Mouse (Mus musculus) forebrain, embryonic 11.5 days (tissue): ENCODE measurements around the gene Gpr108. TPM values are rescaled to one million over a fixed set of nuclear protein-coding genes. Genes with fewer than 3 reads are reported as not detected.
"Not testable (repeated sequence)": the region's sequence is repeated elsewhere in the genome, so short reads cannot be mapped to it uniquely, and the experiment has no call there.

Experiments
- ATAC-seq: fragments of 200-750 bp; cut with Nextera tagmentation; replicated peaks from 2 replicates; pipeline ENCODE4 v1.8.0; 2017; ENCODE audit warnings: moderate TSS enrichment; ENCODE audit not compliant: low FRiP score
- DNase-seq: peaks from one replicate; pipeline ENCODE4 v3.0.0-alpha.2; 2017; ENCODE audit warnings: low spot score
- H3K27ac ChIP-seq: fragments of 300-500 bp; sonication (generic); 2 replicates; pipeline ENCODE4 v1.5.1; 2014; ENCODE audit warnings: low read depth, low read length
- H3K27me3 ChIP-seq: fragments of 300-500 bp; sonication (generic); 2 replicates; pipeline ENCODE4 v1.6.1; 2014; ENCODE audit warnings: mild to moderate bottlenecking, low read length, mixed read lengths; ENCODE audit not compliant: control insufficient read depth, insufficient read depth
- H3K36me3 ChIP-seq: fragments of 300-500 bp; sonication (generic); 2 replicates; pipeline ENCODE4 v1.6.1; 2014; ENCODE audit warnings: mild to moderate bottlenecking, low read length, moderate library complexity, mixed read lengths; ENCODE audit not compliant: control insufficient read depth, insufficient read depth
- H3K4me1 ChIP-seq: fragments of 300-500 bp; sonication (generic); replicated peaks from 2 replicates; pipeline ENCODE4 v1.6.1; 2014; ENCODE audit warnings: low read length, mixed read lengths; ENCODE audit not compliant: control insufficient read depth, insufficient read depth
- H3K4me2 ChIP-seq: fragments of 300-500 bp; sonication (generic); 2 replicates; pipeline ENCODE4 v1.6.1; 2014; ENCODE audit warnings: low read depth, mild to moderate bottlenecking, low read length, moderate library complexity, mixed read lengths; ENCODE audit not compliant: severe bottlenecking
- H3K4me3 ChIP-seq: fragments of 300-500 bp; sonication (generic); 2 replicates; pipeline ENCODE4 v1.5.1; 2014; ENCODE audit warnings: low read depth, low read length
- H3K9ac ChIP-seq: fragments of 300-500 bp; sonication (generic); 2 replicates; pipeline ENCODE4 v1.6.1; 2014; ENCODE audit warnings: low read length
- H3K9me3 ChIP-seq: fragments of 300-500 bp; sonication (generic); 2 replicates; pipeline ENCODE4 v1.6.1; 2016; ENCODE audit warnings: low read length, mixed read lengths; ENCODE audit not compliant: control insufficient read depth
- WGBS: fragments of 180-500 bp; shearing (Covaris S2); extraction: QIAGEN DNeasy Blood & Tissue Kit; methylation state at CpG from one replicate; pipeline ENCODE4 v1.1.7; 2014; 5-methylcytosine and 5-hydroxymethylcytosine counted together
- polyA plus RNA-seq: library from polyadenylated mRNA; unstranded; fragments of >200 nt; fragmentation: Nextera tagmentation; extraction: Ambion mirVana; gene quantifications from 2 replicates; pipeline ENCODE4 v1.2.1, GENCODE M21; 2014

The Gpr108 gene
- polyA plus RNA-seq, 1 experiment from 2014 or later: 22.3 TPM

DNA sequence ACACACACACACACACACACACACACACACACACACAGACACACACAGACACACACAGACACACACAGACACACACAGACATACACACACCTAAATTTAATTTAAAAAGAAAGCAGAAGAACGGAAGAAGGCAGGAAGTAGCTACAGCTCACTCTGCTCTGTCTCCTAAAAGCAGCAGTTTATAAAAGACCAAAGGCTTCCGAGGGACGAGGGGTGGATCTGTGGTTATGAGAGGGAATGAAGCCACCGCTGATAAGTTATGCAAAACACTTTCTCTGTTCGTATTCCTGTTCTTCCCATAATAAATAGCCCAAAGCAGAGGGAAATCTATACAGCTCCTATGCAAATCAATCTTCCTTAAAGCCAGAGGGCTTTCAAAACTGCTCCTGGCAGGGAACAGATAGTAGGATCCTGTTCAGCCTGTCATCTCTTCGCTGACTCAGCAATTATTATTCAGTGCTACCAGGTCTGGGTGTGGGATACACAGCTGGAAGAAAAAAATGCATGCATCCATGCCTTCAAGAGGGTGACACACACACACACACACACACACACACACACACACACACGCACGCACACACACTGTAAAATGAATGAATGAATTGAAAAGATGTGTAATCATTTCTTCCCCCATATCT lies 38.6 kb upstream of the Gpr108 start:
- WGBS: 84% methylated on average over 8 of the region's 8 CpGs
- no peak for DNase-seq
- Histone ChIP-seq H3K9me3 (no peaks in the 10 kb centered on the region; the same call in 1 of the 2 replicates), H3K9ac (no peak overlapping the region), H3K4me1 (no peaks in the 10 kb centered on the region), H3K27me3 (no peaks in the 10 kb centered on the region), H3K36me3 (no peaks in the 10 kb centered on the region), H3K4me2 (no peak overlapping the region), H3K27ac (no peak overlapping the region), H3K4me3 (no peak overlapping the region)
- ATAC-seq: no peak

DNA sequence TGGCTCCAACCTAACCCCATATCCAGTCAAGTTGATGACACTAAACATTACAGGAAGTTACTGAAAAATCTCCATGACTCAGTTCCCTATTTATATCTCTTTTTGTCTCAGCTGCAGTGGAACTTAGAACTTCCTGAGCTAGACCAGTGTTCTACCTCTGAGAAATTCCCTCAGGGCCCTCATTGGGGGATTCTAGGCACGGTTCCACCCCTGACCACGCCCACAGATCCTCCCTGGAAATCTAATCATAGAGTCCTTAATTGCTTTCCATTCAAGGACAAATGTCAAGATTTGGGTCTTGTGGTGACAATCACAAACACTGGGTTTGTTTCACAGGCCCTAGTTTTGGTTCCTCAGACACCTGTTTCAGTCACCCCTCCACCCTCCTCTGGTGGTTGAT lies 36.8 kb upstream of the Gpr108 start:
- H3K36me3 ChIP-seq: no peaks in the 10 kb centered on the region
- H3K27me3 ChIP-seq: no peaks in the 10 kb centered on the region
- H3K4me3 ChIP-seq: no peak overlapping the region
- H3K4me2 ChIP-seq: no peak overlapping the region
- ATAC-seq: no peak
- H3K27ac ChIP-seq: no peak overlapping the region
- no peak for DNase-seq
- H3K9ac ChIP-seq: no peak overlapping the region
- H3K4me1 ChIP-seq: no peaks in the 10 kb centered on the region
- no peaks in the 10 kb centered on the region; the same call in 1 of the 2 replicates for H3K9me3 ChIP-seq
- WGBS: 61% methylated on average over 2 of the region's 2 CpGs

DNA sequence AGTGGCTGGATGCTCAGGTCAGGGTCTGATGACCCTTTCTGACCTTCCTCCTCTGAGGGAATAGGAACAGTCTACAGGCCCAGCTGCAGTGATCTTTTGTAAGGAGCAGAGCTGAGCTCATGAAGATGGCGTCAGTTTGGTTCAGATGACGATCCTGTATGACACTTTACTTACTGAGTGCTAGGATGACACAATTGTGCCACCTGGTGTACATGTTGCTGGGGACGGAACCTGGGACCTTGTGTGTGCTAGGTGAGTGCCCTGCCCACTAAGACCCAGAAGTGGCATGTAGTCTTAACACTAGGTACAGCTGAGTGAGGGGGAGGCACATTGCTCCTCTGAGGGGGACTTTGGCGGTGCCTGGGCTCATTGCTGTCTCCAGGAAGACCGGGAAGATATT lies 35.7 kb upstream of the Gpr108 start:
- H3K4me3 ChIP-seq: no peak overlapping the region
- no peak overlapping the region for H3K27ac ChIP-seq
- WGBS: 86% methylated on average over 5 of the region's 5 CpGs
- H3K9me3 ChIP-seq: no peaks in the 10 kb centered on the region
- no peak overlapping the region for H3K9ac ChIP-seq
- DNase-seq (no peak), ATAC-seq (no peak)
- no peaks in the 10 kb centered on the region for H3K27me3 ChIP-seq
- no peaks in the 10 kb centered on the region for H3K4me1 ChIP-seq
- H3K36me3 ChIP-seq: no peaks in the 10 kb centered on the region
- H3K4me2 ChIP-seq: no peak overlapping the region

DNA sequence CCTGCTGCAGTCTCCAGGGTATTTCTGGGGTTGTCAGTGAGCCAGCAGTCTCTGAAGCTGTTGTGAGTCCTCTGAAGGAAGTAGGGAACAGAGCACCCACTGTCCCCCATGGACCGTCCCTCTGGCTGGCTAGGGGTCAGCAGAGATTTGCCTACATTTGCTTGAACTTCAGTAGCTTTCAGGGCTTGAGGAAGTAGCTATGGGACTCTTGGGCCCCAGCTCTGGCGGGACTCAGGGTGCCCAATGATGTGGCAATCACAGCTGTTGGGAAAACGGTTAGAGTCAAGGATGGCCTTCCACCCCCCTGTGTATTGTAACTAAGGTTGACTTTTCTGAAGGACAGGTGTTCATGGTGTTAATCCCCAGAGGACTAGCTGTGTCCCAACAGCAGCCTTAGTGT lies 32.2 kb upstream of the Gpr108 start:
- H3K4me3 ChIP-seq: no peak overlapping the region
- H3K9ac ChIP-seq: no peak overlapping the region
- 0 out of 2 replicates have a peak, but pooled peaks cover 3% of the 10 kb centered on the region for H3K4me1 ChIP-seq
- ATAC-seq: no peak
- peaks cover 9% of the 10 kb centered on the region for H3K27me3 ChIP-seq
- H3K9me3 ChIP-seq: no peaks in the 10 kb centered on the region
- WGBS: 80% methylated on average over 3 of the region's 3 CpGs
- no peak overlapping the region for H3K27ac ChIP-seq
- no peaks in the 10 kb centered on the region for H3K36me3 ChIP-seq
- no peak overlapping the region for H3K4me2 ChIP-seq
- no peak for DNase-seq

DNA sequence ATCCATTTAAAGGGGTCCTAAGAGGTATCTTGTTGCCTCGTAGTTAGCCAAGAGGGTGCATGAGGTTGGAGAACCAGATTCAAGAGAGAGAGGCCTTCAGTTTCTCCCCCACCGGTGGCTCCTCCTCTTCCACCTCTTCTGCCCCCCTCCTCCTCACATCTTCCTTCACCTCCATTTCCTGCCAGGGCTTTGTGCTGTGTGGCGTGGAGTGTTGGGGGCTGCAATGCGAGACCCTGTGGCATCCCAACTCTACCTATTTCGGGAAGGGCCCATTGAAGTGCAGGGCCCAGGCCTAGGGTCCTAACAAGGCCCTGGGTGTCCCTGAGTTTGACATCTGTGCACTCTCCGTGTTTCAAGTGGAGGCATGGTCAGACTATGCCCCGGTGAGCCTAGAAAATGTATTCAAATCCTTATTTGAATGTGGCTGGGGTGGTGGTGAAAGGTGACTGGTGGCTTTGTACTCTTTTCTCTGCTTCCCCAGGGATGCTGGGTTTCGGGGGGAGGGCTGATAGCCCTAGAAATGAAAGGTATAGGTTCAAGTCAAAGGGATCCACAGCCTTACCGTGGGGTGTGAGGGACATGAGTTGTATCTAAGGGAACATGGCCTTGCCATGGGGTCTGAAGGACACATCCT lies 31.5 kb upstream of the Gpr108 start:
- Histone ChIP-seq H3K4me3 (no peak overlapping the region), H3K27ac (no peak overlapping the region), H3K4me2 (no peak overlapping the region), H3K9ac (no peak overlapping the region), H3K9me3 (no peaks in the 10 kb centered on the region), H3K27me3 (peaks cover 16% of the 10 kb centered on the region), H3K4me1 (peaks cover 9% of the 10 kb centered on the region), H3K36me3 (no peaks in the 10 kb centered on the region)
- DNase-seq (no peak), ATAC-seq (no peak)
- WGBS: 55% methylated on average over 9 of the region's 9 CpGs

DNA sequence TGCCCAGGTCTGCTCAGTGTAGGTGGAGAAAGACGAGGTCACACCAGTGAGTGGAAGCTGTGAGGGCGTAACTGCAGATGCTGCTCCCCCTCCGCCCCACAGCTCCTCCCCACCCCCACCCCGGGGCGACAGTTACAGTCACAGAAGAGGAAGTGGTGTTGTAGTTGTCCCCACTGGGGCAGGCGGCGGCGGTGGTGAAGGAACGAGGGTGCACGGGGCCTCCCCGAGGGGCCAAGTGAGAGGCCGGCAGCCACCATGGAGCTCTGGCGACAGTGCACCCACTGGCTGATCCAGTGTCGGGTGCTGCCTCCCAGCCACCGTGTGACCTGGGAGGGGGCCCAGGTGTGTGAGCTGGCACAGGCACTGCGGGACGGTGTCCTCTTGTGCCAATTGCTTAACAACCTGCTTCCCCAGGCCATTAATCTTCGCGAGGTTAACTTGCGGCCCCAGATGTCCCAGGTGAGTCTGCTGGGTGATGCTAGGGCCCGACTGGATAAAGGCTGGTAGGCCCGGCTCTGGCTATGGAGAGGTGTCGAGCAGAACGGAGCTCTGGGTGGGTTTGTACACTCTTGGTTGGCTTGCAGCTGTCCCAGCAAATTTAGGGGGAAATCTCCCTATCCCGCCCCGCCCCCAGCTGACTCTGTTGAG lies 30.8 kb upstream of the Gpr108 start, which contains the start of gene Vav1:
Vav1 (plus strand) TSS at position 158 of the 648 bp plus-strand sequence.
- Histone ChIP-seq H3K9ac (no peak within 1 kb of the TSS), H3K9me3 (no peaks in the 10 kb centered on the region), H3K4me3 (no peak within 1 kb of the TSS), H3K36me3 (no peaks in the 10 kb centered on the region), H3K27me3 (peaks cover 18% of the 10 kb centered on the region), H3K27ac (no peak within 1 kb of the TSS), H3K4me2 (no peak within 1 kb of the TSS), H3K4me1 (peaks cover 9% of the 10 kb centered on the region)
- WGBS: 69% methylated on average over 26 of the region's 26 CpGs
- DNase-seq: no peak
- no peak for ATAC-seq

DNA sequence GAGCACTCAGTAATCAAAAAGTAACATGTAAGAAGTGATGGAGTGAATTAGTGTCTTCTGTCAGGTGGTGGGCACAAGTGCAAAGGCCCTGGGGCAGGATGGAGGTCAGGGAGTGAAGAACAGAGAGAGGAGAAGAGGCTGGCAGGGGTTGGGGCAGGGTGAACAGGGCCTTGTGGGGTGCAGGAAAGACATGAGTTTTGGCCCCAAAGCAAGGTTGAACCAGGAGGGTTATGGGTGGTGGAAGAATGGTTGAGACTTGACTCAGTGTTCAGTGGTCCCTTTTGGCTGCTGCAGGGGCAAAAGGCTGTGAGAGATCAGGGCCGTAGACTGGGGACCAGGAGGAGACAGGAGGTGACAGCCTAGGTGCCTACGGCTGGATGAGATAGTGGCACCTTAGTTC lies 30.3 kb upstream of the Gpr108 start:
- ATAC-seq (no peak), DNase-seq (no peak)
- 83% methylated on average over 2 of the region's 2 CpGs for WGBS

DNA sequence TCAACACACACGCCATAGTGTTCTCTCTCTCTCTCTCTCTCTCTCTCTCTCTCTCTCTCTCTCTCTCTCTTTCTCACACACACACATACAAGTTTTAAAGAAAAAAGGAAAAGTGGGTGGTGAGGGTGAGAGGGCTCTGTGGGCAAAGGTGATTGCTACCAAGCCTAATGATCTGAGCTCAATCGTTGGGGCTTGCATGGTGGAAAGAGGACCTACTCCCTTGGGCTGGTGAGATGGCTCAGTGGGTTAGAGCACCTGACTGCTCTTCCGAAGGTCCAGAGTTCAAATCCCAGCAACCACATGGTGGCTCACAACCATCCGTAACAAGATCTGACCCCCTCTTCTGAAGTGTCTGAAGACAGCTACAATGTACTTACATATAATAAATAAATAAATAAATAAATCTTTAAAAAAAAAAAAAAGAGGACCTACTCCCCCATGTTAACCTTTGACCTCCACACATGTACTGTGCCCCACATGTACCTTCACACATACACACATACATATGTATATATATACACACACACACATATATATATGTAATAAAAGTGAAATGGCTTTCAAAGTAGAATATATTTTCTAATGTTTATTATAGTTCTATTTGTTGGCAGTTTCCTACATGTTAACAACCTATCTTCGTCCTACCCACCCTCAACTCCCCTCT lies 29.5 kb upstream of the Gpr108 start:
- 84% methylated on average over 4 of the region's 5 CpGs for WGBS
- not testable (repeated sequence) for ATAC-seq, H3K4me1 ChIP-seq, H3K9ac ChIP-seq, H3K36me3 ChIP-seq, H3K4me3 ChIP-seq, H3K27ac ChIP-seq, H3K9me3 ChIP-seq, DNase-seq, H3K4me2 ChIP-seq
- H3K27me3 ChIP-seq: peaks cover 18% of the 10 kb centered on the region

More for the DNA sequence above, 30.3 kb upstream of the Gpr108 start:
- Histone ChIP-seq H3K4me2 (no peak overlapping the region), H3K36me3 (no peaks in the 10 kb centered on the region), H3K4me3 (no peak overlapping the region), H3K27me3 (peaks cover 18% of the 10 kb centered on the region), H3K27ac (no peak overlapping the region), H3K4me1 (peaks cover 9% of the 10 kb centered on the region), H3K9ac (no peak overlapping the region), H3K9me3 (no peaks in the 10 kb centered on the region)
